Mouse (Mus musculus): Measurements from ENCODE around the gene Armh3.

Gene Armh3

DNA sequence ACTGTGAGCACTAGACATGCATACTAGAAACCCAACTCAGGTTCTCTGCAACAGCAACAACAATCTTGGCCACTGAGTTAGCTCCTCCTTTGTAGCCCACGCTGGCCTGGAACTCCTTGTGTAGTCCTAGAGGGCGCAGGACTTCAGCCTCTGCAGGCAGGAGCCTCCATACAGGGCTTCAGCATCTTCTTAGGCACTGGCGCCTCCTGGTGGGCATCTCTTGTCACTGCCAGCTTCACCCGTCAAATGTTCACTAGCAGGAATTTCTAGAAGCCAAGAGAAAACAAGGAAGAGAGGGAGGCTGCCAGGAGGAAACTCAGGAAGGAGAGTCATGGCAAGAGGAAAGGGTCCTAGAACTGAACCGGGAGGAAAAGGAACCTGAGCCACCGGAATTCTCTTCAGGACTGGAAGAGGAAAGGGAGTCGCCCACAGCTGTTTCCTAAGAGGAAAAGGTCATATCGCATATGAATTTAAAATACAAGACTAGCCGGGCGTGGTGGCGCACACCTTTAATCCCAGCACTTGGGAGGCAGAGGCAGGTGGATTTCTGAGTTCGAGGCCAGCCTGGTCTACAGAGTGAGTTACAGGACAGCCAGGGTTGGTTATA is 16.4 kb upstream of the Armh3 start:
- CTCF ChIA-PET: interaction anchor here (0.5 to 2.9 kb wide), 100 partner anchors 8 to 798 kb away, joined by 3 to 38 read pairs (median 4); partner anchors contain the start of genes Hps6 (in 4 of the 4), Ldb1 (in 2 of the 4), Armh3 (in 1 of the 4) and Elovl3 (in 1 of the 4)
- POLR2A ChIA-PET: interaction anchor here (0.6 to 2.4 kb wide), 25 partner anchors 9 to 218 kb away, joined by 3 to 9 read pairs (median 3); partner anchors contain the start of genes Hps6 (in 1 of the 4), Kcnip2 (in 1 of the 4) and Ldb1 (in 1 of the 4)

DNA sequence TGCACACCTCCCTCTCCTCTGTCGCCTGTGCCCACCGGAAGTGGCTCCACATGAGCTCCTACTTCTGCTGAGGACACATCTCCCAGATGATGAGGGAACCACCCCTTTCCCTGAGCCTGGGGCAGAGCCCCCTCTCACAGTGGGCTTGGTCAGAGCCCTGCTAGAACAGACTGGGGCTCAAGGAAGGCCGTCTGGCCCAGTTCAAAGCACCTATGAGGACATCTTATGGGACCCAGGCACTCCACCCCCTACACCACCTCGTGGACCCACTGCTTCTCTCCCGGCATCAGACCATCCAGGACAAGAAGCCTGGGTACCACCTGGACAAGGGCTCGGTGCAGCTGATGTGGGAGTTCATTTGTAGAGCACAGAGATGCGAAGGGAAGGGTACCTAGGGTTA is 7.4 kb upstream of the Armh3 start:
- ChIA-PET CTCF (interaction anchor here (0.6 to 5.0 kb wide), 9 partner anchors 9 to 432 kb away, joined by 3 to 38 read pairs (median 9); no protein-coding TSS in a partner anchor), POLR2A (interaction anchor here (0.8 to 5.4 kb wide), 16 partner anchors 9 to 135 kb away, joined by 3 to 39 read pairs (median 4); no protein-coding TSS in a partner anchor)

DNA sequence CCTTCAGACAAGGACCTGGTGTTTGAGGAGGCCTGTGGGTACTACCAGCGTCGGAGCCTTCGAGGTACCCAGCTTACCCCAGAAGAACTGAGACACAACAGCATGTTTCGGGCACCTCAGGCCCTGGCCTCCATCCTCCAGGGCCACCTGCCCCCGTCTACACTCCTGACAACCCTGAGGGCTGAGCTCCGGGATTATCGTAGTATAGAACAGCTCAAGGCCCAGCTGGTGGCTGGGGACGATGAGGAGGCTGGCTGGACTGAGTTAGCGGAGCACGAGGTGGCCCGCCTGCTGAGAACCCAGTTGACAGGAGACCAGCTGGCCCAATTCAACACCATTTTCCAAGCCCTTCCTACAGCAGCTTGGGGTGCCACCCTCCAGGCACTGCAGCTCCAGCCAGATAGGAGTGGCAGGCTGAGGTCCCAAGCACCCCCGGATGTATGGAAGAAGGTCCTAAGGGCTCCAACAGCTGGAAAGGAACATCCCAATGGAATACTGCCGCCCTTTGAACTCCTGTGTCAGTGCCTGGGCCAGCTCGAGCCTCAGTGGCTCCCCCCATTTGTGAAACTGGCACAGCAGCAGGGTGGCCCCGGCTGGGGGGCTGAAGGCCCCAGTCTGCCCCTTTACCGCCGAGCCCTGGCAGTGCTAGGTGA is 6.7 kb upstream of the Armh3 start:
- ChIA-PET CTCF (interaction anchor here (0.6 to 5.0 kb wide), 7 partner anchors 9 to 431 kb away, joined by 3 to 38 read pairs (median 11); no protein-coding TSS in a partner anchor), POLR2A (interaction anchor here (0.6 to 5.4 kb wide), 21 partner anchors 8 to 497 kb away, joined by 3 to 39 read pairs (median 4); partner anchors contain the start of genes Nolc1 (in 1 of the 4) and Trim8 (in 1 of the 4))

DNA sequence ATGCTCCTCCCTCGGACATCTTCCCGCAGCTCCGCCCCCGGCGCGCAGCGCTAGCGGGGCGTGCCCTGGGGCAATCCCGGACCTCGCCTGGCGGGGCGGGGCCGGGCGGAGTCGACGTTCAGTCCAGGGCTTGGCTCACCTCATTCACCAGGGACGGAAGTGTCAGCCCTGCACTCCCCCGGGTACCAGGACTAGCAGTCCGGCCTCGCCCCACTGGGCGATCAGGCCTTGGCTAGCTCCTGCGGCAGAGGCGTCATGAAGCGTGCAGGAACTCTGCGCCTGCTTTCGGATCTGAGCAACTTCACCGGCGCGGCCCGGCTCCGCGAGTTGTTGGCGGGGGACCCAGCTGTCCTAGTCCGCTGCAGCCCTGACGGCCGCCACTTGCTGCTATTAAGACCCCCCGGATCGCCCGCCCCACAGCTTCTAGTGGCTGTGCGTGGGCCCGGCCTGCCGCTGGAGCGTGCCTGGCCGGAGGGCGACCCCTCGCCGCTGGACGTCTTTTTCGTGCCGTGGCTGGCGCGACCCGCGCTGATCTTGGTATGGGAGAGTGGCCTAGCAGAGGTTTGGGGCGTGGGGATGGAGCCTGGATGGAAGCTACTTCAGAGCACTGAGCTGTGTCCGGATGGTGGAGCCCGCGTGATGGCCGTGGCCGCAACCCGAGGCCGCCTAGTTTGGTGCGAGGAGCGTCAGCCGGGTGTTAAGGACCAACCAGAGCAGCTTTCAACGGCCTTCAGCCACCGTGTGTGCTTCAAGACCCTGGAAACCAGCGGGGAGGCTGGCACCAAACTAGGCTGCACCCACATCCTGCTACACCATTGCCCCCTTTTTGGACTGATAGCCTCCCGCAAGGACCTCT is 5.3 kb upstream of the Armh3 start, which contains the start of gene Hps6:
Gene Hps6, plus strand, starts transcription at position 138 of the 856 bp plus-strand sequence.
- CTCF ChIA-PET: interaction anchor here (0.6 to 5.0 kb wide), 11 partner anchors 8 to 767 kb away, joined by 3 to 38 read pairs (median 4); no protein-coding TSS in a partner anchor
- POLR2A ChIA-PET: interaction anchor here (0.6 to 5.4 kb wide), 27 partner anchors 10 to 273 kb away, joined by 3 to 39 read pairs (median 4); partner anchors contain the start of gene Nolc1 (in 1 of the 4)

DNA sequence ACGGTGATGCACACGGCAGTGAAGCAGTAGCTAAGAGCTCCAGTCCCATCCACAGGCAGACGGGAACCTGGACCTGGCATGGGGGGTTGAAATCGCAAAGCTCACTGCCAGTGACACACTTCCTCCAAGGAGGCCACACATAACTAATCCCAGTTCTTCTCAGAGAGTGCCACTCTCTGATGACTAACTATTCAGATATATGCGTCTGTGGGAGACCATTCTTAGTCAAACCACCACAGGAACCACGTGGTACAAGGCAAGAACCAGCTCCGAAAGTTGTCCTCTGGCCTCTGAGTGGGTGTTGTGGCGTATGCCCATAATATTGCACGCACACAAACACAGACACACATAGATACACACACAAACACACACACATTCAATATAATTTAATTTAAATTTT is 4.0 kb upstream of the Armh3 start:
- CTCF ChIA-PET: interaction anchor here (0.5 to 5.0 kb wide), 14 partner anchors 8 to 786 kb away, joined by 3 to 38 read pairs (median 4); no protein-coding TSS in a partner anchor
- POLR2A ChIA-PET: interaction anchor here (0.6 to 5.4 kb wide), 18 partner anchors 8 to 207 kb away, joined by 3 to 39 read pairs (median 4); partner anchors contain the start of gene Nolc1 (in 1 of the 4)

DNA sequence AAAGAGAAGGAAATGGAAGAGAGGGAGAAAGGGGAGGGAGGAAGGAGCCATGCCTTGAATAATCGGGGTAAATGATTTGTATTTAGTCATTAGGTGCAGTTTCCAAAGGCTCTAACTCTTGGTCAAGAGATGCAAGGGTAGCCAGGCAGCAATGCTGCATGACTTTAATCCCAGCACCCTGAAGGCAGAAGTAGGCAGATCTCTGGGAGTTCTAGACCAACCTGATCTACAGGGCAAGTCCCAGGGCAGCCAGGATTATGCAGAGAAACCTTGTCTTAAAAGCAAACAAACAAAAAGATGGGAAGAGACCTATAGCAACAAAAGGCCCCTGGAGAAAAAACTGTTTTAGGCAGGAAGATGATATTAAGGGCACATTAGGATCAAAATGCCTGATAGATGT is 1.1 kb upstream of the Armh3 start:
- ChIA-PET CTCF (no interaction called here), POLR2A (interaction anchor here in 1 of 4 experiments (0.6 to 1.1 kb wide), 3 partner anchors 8 to 1164 kb away, joined by 3 to 4 read pairs (median 4); no protein-coding TSS in a partner anchor)

DNA sequence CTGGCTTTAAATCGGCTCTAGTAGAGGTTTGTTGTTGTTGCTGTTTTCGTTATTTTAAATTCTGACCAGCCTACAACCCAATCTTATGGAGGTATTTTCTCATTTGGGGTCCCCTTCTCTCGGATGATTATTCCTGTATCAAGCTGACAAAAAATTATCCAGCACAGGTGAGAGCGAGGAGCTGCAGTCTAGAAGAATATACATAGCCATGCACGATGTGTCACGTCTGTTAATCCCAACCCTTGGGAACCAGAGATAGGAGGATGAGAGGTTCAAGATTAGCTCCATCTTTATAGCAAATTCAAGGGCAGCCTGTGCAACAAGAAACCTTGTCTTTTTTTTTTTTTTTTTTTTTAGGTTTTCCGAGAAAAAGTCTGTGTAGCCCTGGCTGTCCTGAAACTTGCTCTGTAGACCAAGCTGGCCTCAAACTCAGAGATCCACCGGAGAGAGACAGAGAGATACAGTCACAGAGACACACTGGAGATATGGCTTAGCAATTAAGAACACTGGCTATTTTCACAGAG is 468 bp upstream of the Armh3 start:
- ChIA-PET POLR2A (interaction anchor here in 2 of 4 experiments (0.6 to 1.4 kb wide), 9 partner anchors 8 to 1163 kb away, joined by 3 to 4 read pairs (median 4); partner anchors contain the start of gene Kcnip2 (in 1 of the 2)), CTCF (interaction anchor here in 2 of 4 experiments (0.8 to 1.0 kb wide), 4 partner anchors 15 to 782 kb away, joined by 3 to 4 read pairs (median 4); no protein-coding TSS in a partner anchor)

- POLR2A ChIA-PET: interaction anchor here in 3 of 4 experiments (0.5 to 1.7 kb wide), 7 partner anchors 8 to 881 kb away, joined by 3 to 10 read pairs (median 3); partner anchors contain the start of gene Ldb1 (in 1 of the 3)
- CTCF ChIA-PET: interaction anchor here in 1 of 4 experiments (0.6 to 1.0 kb wide), 2 partner anchors 60 to 872 kb away, joined by 3 read pairs; no protein-coding TSS in a partner anchor
These were observed 923 bp downstream of the Armh3 start for GRCm38 (mm10) chr19:45997365-45997764.

DNA sequence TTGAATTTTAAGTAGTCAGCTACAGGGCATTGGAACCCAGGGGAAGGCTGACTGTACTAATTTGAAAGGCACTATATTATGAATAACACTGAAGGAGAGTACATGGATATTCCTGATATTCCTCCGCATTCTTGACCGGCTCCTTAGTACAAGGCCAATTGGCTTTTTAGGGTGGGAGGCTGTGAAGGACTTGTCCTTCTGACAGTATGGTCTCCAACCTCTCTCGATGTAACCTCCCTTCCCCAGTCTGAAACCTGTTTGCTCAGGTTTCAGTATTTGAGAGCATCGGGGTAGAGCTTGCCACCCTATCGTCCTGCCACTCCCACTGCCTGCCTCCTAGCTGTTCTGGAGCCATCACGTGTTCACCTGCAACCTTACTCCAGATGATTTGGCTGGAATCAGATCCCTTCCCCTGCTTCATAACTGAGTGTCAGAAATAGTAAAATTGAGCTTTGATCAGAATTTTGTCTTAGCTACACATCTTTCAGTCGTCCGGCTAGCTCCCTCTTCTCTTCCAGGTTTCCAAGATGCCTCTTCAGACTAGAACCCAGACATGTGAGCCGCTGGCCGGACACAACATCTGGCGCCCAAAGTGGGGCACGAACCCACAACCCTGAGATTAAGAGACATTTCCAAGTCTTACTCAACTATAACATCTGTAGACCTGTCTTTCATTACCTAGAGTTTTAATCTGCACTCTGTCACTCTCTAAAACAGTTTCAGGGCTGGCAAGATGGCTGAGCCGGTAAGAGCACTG is 4.1 kb downstream of the Armh3 start:
- ChIA-PET POLR2A (interaction anchor here (0.6 to 4.5 kb wide), 43 partner anchors 8 to 606 kb away, joined by 3 to 39 read pairs (median 4); partner anchors contain the start of genes Hps6 (in 2 of the 4), Gbf1 (in 1 of the 4), Ldb1 (in 1 of the 4) and Mgea5 (in 1 of the 4)), CTCF (interaction anchor here in 2 of 4 experiments (0.5 to 1.5 kb wide), 6 partner anchors 8 to 375 kb away, joined by 3 to 7 read pairs (median 6); no protein-coding TSS in a partner anchor)

GRCm38 (mm10) chr19:45993441-45993840 is 4.8 kb downstream of the Armh3 start:
- POLR2A ChIA-PET: interaction anchor here in 3 of 4 experiments (0.6 to 4.5 kb wide), 39 partner anchors 9 to 211 kb away, joined by 3 to 39 read pairs (median 5); partner anchors contain the start of genes Hps6 (in 2 of the 3), Gbf1 (in 1 of the 3), Ldb1 (in 1 of the 3) and Mgea5 (in 1 of the 3)
- CTCF ChIA-PET: interaction anchor here in 2 of 4 experiments (0.6 to 1.5 kb wide), 5 partner anchors 9 to 510 kb away, joined by 3 to 7 read pairs (median 5); no protein-coding TSS in a partner anchor

DNA sequence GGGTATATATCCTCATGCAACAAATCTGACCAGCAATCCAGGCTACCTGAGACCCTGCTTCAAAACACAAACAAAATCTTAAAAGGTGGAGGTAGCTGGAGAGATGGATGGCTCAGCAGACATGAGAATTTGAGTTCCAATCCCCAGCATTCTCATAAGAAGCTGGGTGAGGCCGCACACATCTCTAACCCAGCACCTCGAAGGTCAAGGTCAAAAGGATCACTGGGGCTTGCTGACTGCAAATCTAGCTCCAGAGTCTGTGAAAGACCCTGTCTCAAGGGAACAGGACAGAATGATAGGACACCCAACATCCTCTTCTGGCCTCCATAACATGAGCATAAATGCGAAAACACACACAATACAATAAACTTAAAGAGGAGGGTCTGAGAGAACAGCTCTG is 7.1 kb downstream of the Armh3 start:
- CTCF ChIA-PET: interaction anchor here in 3 of 4 experiments (0.7 to 1.7 kb wide), 5 partner anchors 12 to 232 kb away, joined by 3 to 6 read pairs (median 3); no protein-coding TSS in a partner anchor
- POLR2A ChIA-PET: interaction anchor here in 3 of 4 experiments (0.8 to 4.0 kb wide), 8 partner anchors 9 to 179 kb away, joined by 3 to 14 read pairs (median 5); partner anchors contain the start of gene Ldb1 (in 1 of the 3)

- POLR2A ChIA-PET: interaction anchor here in 3 of 4 experiments (0.5 to 3.4 kb wide), 8 partner anchors 9 to 80 kb away, joined by 3 to 12 read pairs (median 4); partner anchors contain the start of gene Hps6 (in 1 of the 3)
These were observed 10.1 kb downstream of the Armh3 start for GRCm38 (mm10) chr19:45988238-45988637.

GRCm38 (mm10) chr19:45984379-45984778 is 13.9 kb downstream of the Armh3 start:
- CTCF ChIA-PET: no interaction called here

More at GRCm38 (mm10) chr19:45988238-45988637, 10.1 kb downstream of the Armh3 start:
- CTCF ChIA-PET: interaction anchor here in 3 of 4 experiments (0.7 to 1.0 kb wide), 3 partner anchors 17 to 26 kb away, joined by 3 to 9 read pairs (median 4); no protein-coding TSS in a partner anchor

DNA sequence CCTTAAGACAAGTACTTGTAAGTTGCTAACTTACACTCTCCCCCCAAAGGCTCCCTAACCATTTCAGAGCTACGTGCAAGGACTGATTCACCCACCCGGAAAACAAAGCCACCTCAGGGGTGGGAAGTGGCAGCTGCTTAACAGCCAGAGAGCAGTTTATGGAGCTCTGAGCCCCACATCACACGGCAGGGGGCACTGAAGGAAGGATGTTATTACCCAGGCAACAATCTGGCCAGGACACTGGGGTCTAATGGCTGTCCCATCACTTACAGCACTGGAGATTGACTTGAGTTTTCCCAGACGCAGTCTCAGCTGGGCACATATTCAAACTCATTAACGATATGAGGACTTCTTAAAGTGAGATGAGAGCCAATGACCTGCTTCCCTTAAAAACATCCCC is 37.5 kb downstream of the Armh3 start:
- CTCF ChIA-PET: interaction anchor here in 3 of 4 experiments (0.7 to 1.5 kb wide), 3 partner anchors 53 to 387 kb away, joined by 3 to 4 read pairs (median 3); no protein-coding TSS in a partner anchor
- POLR2A ChIA-PET: interaction anchor here in 2 of 4 experiments (0.6 to 3.0 kb wide), 8 partner anchors 8 to 1226 kb away, joined by 3 to 15 read pairs (median 5); no protein-coding TSS in a partner anchor

More at GRCm38 (mm10) chr19:45984379-45984778, 13.9 kb downstream of the Armh3 start:
- POLR2A ChIA-PET: interaction anchor here in 2 of 4 experiments (1.1 to 3.6 kb wide), 2 partner anchors 9 kb away, joined by 4 to 10 read pairs; no protein-coding TSS in a partner anchor

DNA sequence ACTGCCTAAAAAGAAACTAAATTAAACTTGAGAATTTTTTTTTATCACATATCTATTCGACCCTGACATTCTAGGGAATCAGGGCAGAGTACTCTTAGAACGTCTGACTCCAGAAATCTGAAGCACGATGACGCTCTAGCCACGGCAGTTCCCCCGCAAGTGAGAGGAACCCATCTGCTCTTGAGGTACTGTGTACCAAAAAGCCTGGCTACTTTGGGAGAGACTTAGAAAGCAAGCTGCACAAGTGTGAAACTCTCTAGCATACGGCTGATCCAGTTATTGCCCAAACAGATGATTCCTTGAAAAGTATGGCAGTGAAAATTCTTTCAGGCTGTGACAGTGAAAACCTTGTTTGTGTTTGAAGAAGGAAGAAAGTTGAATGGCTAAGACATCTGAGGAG is 41.6 kb downstream of the Armh3 start:
- CTCF ChIA-PET: interaction anchor here in 2 of 4 experiments (1.1 to 1.4 kb wide), 2 partner anchors 58 to 210 kb away, joined by 3 read pairs; no protein-coding TSS in a partner anchor
- POLR2A ChIA-PET: interaction anchor here in 1 of 4 experiments (0.6 kb wide), 1 partner anchor 973 kb away, joined by 4 read pairs; no protein-coding TSS in a partner anchor

Measured in embryonic stem cell, embryonic (primary cell).